Comparison of ENCODE assay signal across 14 mouse cellular contexts in the genomic region with DNA sequence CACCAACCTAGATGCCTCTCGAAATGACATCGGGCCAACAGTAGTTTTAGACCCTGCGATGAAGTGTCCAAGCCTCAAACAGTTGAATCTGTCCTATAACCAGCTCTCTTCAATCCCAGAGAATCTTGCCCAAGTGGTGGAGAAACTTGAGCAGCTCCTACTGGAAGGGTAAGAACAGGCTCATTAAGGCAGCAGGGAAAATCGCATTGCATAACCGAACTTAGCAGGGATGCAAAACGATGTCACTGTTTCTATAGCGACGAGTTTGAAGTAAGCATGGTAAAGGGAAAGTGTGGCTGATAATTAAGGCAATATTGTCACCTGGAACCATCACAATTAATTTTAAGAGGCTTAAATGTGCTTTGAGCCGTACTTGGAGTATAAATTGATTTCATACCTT.
"Had no signal": no experiment of that assay in that cellular context is flagged by ENCODE, and none has a peak within 500 bp of the region (broad histone marks: within the 10 kb centered on the region; RNA-seq: fewer than 3 reads in every experiment).

No protein-coding gene starts in this region.

- H3K27me3 ChIP-seq: midbrain, embryonic 12.5 days; neural tube, embryonic 12.5 days; stomach, embryonic 15.5 days had no signal

- H3K9ac ChIP-seq: lung, embryonic 14.5 days; midbrain, embryonic 12.5 days; neural tube, embryonic 12.5 days; stomach, embryonic 15.5 days had no signal

- H3K4me2 ChIP-seq: lung, embryonic 14.5 days; midbrain, embryonic 12.5 days; neural tube, embryonic 12.5 days; stomach, embryonic 15.5 days had no signal

- H3K4me3 ChIP-seq: midbrain, embryonic 10.5 days; midbrain, embryonic 12.5 days; neural tube, embryonic 12.5 days; stomach, embryonic 15.5 days had no signal

- H3K9me3 ChIP-seq: midbrain, embryonic 10.5 days; midbrain, embryonic 12.5 days; neural tube, embryonic 12.5 days; stomach, embryonic 15.5 days had no signal

- DNase-seq: lung, adult 18-20 months; lung, embryonic 14.5 days; lung, postnatal 10 days; lung, postnatal 4 days; midbrain, embryonic 14.5 days; right cerebral cortex, postnatal 14 days; thymus, adult 2 months; thymus, postnatal 25 days; thymus, postnatal 4 days had no signal

- H3K4me1 ChIP-seq: midbrain, embryonic 10.5 days; midbrain, embryonic 12.5 days; neural tube, embryonic 12.5 days; stomach, embryonic 15.5 days had no signal

- H3K36me3 ChIP-seq: midbrain, embryonic 10.5 days; midbrain, embryonic 12.5 days; neural tube, embryonic 12.5 days; stomach, embryonic 15.5 days had no signal

- H3K27ac ChIP-seq: midbrain, embryonic 10.5 days; midbrain, embryonic 12.5 days; neural tube, embryonic 12.5 days; stomach, embryonic 15.5 days; stomach, postnatal 0 days had no signal
